ENCODE assay signal across 8 mouse cellular contexts in genomic region chr17:36836427-36836812, GRCm38 (mm10). TPM values are rescaled to one million over a fixed set of nuclear protein-coding genes. Genes with fewer than 3 reads are reported as not detected.
DNase-seq lines count a peak whose midpoint lies in the region; ATAC-seq and TF ChIP-seq lines count a peak whose summit lies in the region.

No protein-coding gene starts in this region.

- H3K4me2 ChIP-seq in forebrain, embryonic 14.5 days (ENCODE audit: low read length): peak overlapping the region; percentile 67
- peak overlapping the region; percentile 92 for H3K4me2 ChIP-seq in liver, embryonic 16.5 days (ENCODE audit: low read depth, low read length)

- H3K36me3 ChIP-seq in heart, embryonic 10.5 days: no peaks in the 10 kb centered on the region
- peaks cover 16% of the 10 kb centered on the region for H3K36me3 ChIP-seq in E14TG2a.4 (ENCODE audit: insufficient read depth, low read length)
- H3K36me3 ChIP-seq in forebrain, embryonic 14.5 days (ENCODE audit: control insufficient read depth, insufficient read depth, low read length): no peaks in the 10 kb centered on the region
- H3K36me3 ChIP-seq in liver, embryonic 16.5 days (ENCODE audit: control insufficient read depth, insufficient read depth): no peaks in the 10 kb centered on the region

- no peak for DNase-seq in heart, embryonic 10.5 days (ENCODE audit: low spot score)
- DNase-seq in heart, adult 9 months (ENCODE audit: low spot score in 2 of 2): no peak
- no peak for DNase-seq in forebrain, embryonic 14.5 days (ENCODE audit: low spot score)
- DNase-seq in ovary, postnatal 14 days (ENCODE audit: low spot score): no peak
- DNase-seq in thymus, postnatal 10 days (ENCODE audit: low spot score in 2 of 2): no peak
- DNase-seq in right cerebral cortex, postnatal 14 days: no peak

- ATAC-seq in forebrain, embryonic 14.5 days: peak; percentile 32
- ATAC-seq in liver, embryonic 16.5 days (ENCODE audit: low read depth): no peak

- no peaks in the 10 kb centered on the region for H3K9me3 ChIP-seq in heart, embryonic 10.5 days
- H3K9me3 ChIP-seq in E14TG2a.4 (ENCODE audit: low read length): peaks cover 9% of the 10 kb centered on the region
- no peaks in the 10 kb centered on the region for H3K9me3 ChIP-seq in forebrain, embryonic 14.5 days (replicated peaks; ENCODE audit: control insufficient read depth, low read length)
- H3K9me3 ChIP-seq in liver, embryonic 16.5 days (replicated peaks; ENCODE audit: control insufficient read depth, low read length): no peaks in the 10 kb centered on the region

- WGBS in heart, embryonic 10.5 days: 13% methylated on average over 3 of the region's 3 CpGs
- WGBS in forebrain, embryonic 14.5 days: 8% methylated on average over 3 of the region's 3 CpGs
- WGBS in liver, embryonic 16.5 days (ENCODE audit: insufficient replicate concordance): 15% methylated on average over 3 of the region's 3 CpGs

- H3K4me3 ChIP-seq in heart, embryonic 10.5 days: peak overlapping the region; percentile 79
- H3K4me3 ChIP-seq in E14TG2a.4 (replicated peaks; ENCODE audit: low read length): peak overlapping the region; percentile 88
- peak overlapping the region; percentile 67 for H3K4me3 ChIP-seq in forebrain, embryonic 14.5 days (ENCODE audit: low read depth, low read length)
- H3K4me3 ChIP-seq in liver, embryonic 16.5 days (ENCODE audit: low read depth, low read length): peak overlapping the region; percentile 82

- H3K27me3 ChIP-seq in heart, embryonic 10.5 days (ENCODE audit: insufficient read depth, poor library complexity, severe bottlenecking): no peaks in the 10 kb centered on the region
- H3K27me3 ChIP-seq in E14TG2a.4 (ENCODE audit: insufficient read depth, low read length): no peaks in the 10 kb centered on the region
- H3K27me3 ChIP-seq in forebrain, embryonic 14.5 days (replicated peaks; ENCODE audit: control insufficient read depth, insufficient read depth, low read length): no peaks in the 10 kb centered on the region
- H3K27me3 ChIP-seq in liver, embryonic 16.5 days (ENCODE audit: control insufficient read depth, insufficient read depth, low read depth, low read length): no peaks in the 10 kb centered on the region

- TF ChIP-seq CTCF in E14TG2a.4 (conservative IDR thresholded peaks at IDR 0.05; ENCODE audit: low read length): no peak

- H3K9ac ChIP-seq in forebrain, embryonic 14.5 days (ENCODE audit: low read length): peak overlapping the region; percentile 52
- H3K9ac ChIP-seq in liver, embryonic 16.5 days (ENCODE audit: low read depth, low read length): peak overlapping the region; percentile 82

- H3K27ac ChIP-seq in heart, embryonic 10.5 days: peak overlapping the region; percentile 96
- H3K27ac ChIP-seq in forebrain, embryonic 14.5 days (ENCODE audit: low read depth, low read length): peak overlapping the region; percentile 52; the same call in 1 of the 2 replicates
- H3K27ac ChIP-seq in liver, embryonic 16.5 days (ENCODE audit: low read length): peak overlapping the region; percentile 88

- H3K4me1 ChIP-seq in heart, embryonic 10.5 days: peaks cover 8% of the 10 kb centered on the region; the same call in 1 of the 2 replicates
- H3K4me1 ChIP-seq in E14TG2a.4 (replicated peaks; ENCODE audit: low read depth, low read length): peaks cover 68% of the 10 kb centered on the region
- H3K4me1 ChIP-seq in forebrain, embryonic 14.5 days (ENCODE audit: control insufficient read depth, insufficient read depth, low read length): no peaks in the 10 kb centered on the region; the same call in 1 of the 2 replicates
- H3K4me1 ChIP-seq in liver, embryonic 16.5 days (ENCODE audit: control insufficient read depth, low read depth, low read length): peaks cover 14% of the 10 kb centered on the region

RNA-seq across cellular contexts. Expression of gene Trim26, which starts 0.5 kb away (rescaled TPM):
- polyA plus RNA-seq in heart, embryonic 10.5 days (2016; fragmentation: Nextera tagmentation; extraction: Ambion mirVana): 27.1 and 30.4 TPM in 2 replicates
- 21.7 and 23.3 TPM in 2 replicates for polyA plus RNA-seq in forebrain, embryonic 14.5 days (2014; fragmentation: Nextera tagmentation; extraction: Ambion mirVana)
- polyA plus RNA-seq in liver, embryonic 16.5 days (2015; fragmentation: Nextera tagmentation; extraction: Ambion mirVana): 15.8 and 16.7 TPM in 2 replicates

RNA-seq across cellular contexts. Expression of gene H2-M10.6, which starts 24.4 kb away (rescaled TPM):
- polyA plus RNA-seq in heart, embryonic 10.5 days (2016; fragmentation: Nextera tagmentation; extraction: Ambion mirVana): not detected in 2 replicates
- not detected in 2 replicates for polyA plus RNA-seq in forebrain, embryonic 14.5 days (2014; fragmentation: Nextera tagmentation; extraction: Ambion mirVana)
- polyA plus RNA-seq in liver, embryonic 16.5 days (2015; fragmentation: Nextera tagmentation; extraction: Ambion mirVana): not detected in 2 replicates

RNA-seq across cellular contexts. Expression of gene Trim15, which starts 30.6 kb away (rescaled TPM):
- 0.20 TPM in 1 of 2 replicates, not detected in the other for polyA plus RNA-seq in heart, embryonic 10.5 days (2016; fragmentation: Nextera tagmentation; extraction: Ambion mirVana)
- 0.48 and 0.49 TPM in 2 replicates for polyA plus RNA-seq in forebrain, embryonic 14.5 days (2014; fragmentation: Nextera tagmentation; extraction: Ambion mirVana)
- 0.55 and 0.61 TPM in 2 replicates for polyA plus RNA-seq in liver, embryonic 16.5 days (2015; fragmentation: Nextera tagmentation; extraction: Ambion mirVana)

RNA-seq across cellular contexts. Expression of gene Trim10, which starts 33.0 kb away (rescaled TPM):
- 18.6 and 21.5 TPM in 2 replicates for polyA plus RNA-seq in heart, embryonic 10.5 days (2016; fragmentation: Nextera tagmentation; extraction: Ambion mirVana)
- 1.1 and 2.1 TPM in 2 replicates for polyA plus RNA-seq in forebrain, embryonic 14.5 days (2014; fragmentation: Nextera tagmentation; extraction: Ambion mirVana)
- polyA plus RNA-seq in liver, embryonic 16.5 days (2015; fragmentation: Nextera tagmentation; extraction: Ambion mirVana): 285 and 295 TPM in 2 replicates

RNA-seq across cellular contexts. Expression of gene Trim40, which starts 53.5 kb away (rescaled TPM):
- polyA plus RNA-seq in heart, embryonic 10.5 days (2016; fragmentation: Nextera tagmentation; extraction: Ambion mirVana): not detected in 2 replicates
- polyA plus RNA-seq in forebrain, embryonic 14.5 days (2014; fragmentation: Nextera tagmentation; extraction: Ambion mirVana): not detected in 2 replicates
- not detected in 2 replicates for polyA plus RNA-seq in liver, embryonic 16.5 days (2015; fragmentation: Nextera tagmentation; extraction: Ambion mirVana)
